Mouse (Mus musculus) myocyte (in vitro differentiated cells): ENCODE data around the gene Tent4b.

Experiments used
- CEBPB ChIP-seq: IDR thresholded peaks from 2 replicates; pipeline ENCODE4 v1.6.1; 2011; ENCODE audit warnings: mild to moderate bottlenecking, moderate library complexity; ENCODE audit not compliant: poor library complexity, insufficient read depth, severe bottlenecking
- MAX ChIP-seq: IDR thresholded peaks from one replicate; pipeline ENCODE4 v1.6.1; 2011; ENCODE audit warnings: low read depth, mild to moderate bottlenecking, control low read depth
- MYOG ChIP-seq, 3 experiments: IDR thresholded peaks; one replicate each; pipeline ENCODE4 v1.6.1; 2011; ENCODE audit warnings: control low read depth in 2 of 3, low read depth in 2 of 3, mild to moderate bottlenecking in 2 of 3; ENCODE audit not compliant: insufficient read length in 2 of 3, control insufficient read depth in 1 of 3, insufficient read depth in 1 of 3
- POLR2A ChIP-seq: IDR thresholded peaks from one replicate; pipeline ENCODE4 v1.6.1; 2011; ENCODE audit warnings: low read depth, mild to moderate bottlenecking, control low read depth, moderate library complexity; ENCODE audit not compliant: insufficient read length
- SRF ChIP-seq: IDR thresholded peaks from one replicate; pipeline ENCODE4 v1.6.1; 2011; ENCODE audit warnings: low read depth; ENCODE audit not compliant: control insufficient read depth, insufficient read length

DNA sequence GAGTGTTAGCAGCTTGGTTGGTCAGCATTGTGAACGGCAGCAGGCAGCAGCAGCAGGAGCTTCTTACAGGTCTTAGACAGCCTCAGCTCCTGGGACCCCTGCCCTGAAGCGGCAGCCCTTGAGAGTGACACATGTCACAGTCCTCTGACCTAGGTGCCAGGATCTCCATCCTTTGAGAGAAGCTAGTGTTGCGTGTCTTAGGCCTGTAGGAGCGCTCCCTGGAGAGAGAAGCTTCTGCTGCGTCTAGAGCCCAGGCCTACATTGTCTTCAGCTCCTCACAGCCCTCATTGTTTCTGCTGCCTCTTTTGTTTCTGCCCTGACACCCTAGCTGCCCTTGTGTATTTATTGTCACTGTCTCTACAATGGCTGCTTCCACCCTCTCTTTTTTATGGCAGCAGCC is 26.3 kb downstream of the Tent4b start:
- no peak for TF ChIP-seq POLR2A
- TF ChIP-seq MYOG (IDR thresholded peaks at IDR 0.05; ENCODE audit: control insufficient read depth in 1 of 3, insufficient read depth in 1 of 3, insufficient read length in 2 of 3, low read depth in 2 of 3) = no peak
- no peak for TF ChIP-seq MAX
- TF ChIP-seq CEBPB = no peak
- TF ChIP-seq SRF = no peak
